Comparison of ENCODE assay signal across 19 mouse cellular contexts in the genomic region with DNA sequence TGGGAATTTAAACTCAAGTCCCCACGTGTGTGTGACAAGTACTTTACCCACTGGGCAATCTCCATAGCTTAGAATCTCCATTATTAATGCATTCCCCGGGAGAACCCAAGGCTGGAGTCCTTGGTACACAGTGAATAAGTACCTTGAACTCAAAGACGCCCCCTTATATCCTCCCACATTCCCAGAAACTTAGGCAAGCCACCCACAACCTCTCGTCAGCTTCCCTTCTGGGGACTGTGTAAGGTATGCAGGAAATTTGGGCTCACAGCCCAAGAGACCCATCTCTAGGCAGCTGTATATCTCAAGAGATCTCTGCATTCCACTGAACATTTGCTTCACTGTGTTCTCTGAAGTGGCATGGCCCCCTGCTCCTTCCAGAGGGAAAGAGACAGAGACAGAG.
"Had no signal": no experiment of that assay in that cellular context is flagged by ENCODE, and none has a peak within 500 bp of the region (broad histone marks: within the 10 kb centered on the region; RNA-seq: fewer than 3 reads in every experiment).

No protein-coding gene starts in this region.

- H3K4me2 ChIP-seq: limb, embryonic 13.5 days; liver, embryonic 12.5 days; liver, embryonic 15.5 days; midbrain, embryonic 13.5 days; stomach, embryonic 15.5 days had no signal

- H3K27ac ChIP-seq: kidney, postnatal 0 days; layer of hippocampus, adult 2 months; limb, embryonic 10.5 days; limb, embryonic 13.5 days; liver, embryonic 12.5 days; liver, embryonic 15.5 days; macrophage; midbrain, embryonic 13.5 days; stomach, embryonic 15.5 days had no signal

- H3K9ac ChIP-seq: limb, embryonic 13.5 days; liver, embryonic 12.5 days; liver, embryonic 15.5 days; midbrain, embryonic 13.5 days; stomach, embryonic 15.5 days had no signal

- H3K27me3 ChIP-seq: limb, embryonic 13.5 days; liver, embryonic 12.5 days; liver, embryonic 15.5 days; stomach, embryonic 15.5 days had no signal

- ATAC-seq: intestine, postnatal 0 days; liver, embryonic 12.5 days; midbrain, embryonic 13.5 days had no signal

- DNase-seq: kidney, adult 2 months; kidney, postnatal 25 days; layer of hippocampus, adult 9-11 months; liver; lung, adult 2 months; retina, postnatal 1 day; right cerebral cortex, postnatal 25 days; spleen, adult 18-20 months; thymus, postnatal 25 days had no signal

- H3K36me3 ChIP-seq: limb, embryonic 10.5 days; limb, embryonic 13.5 days; liver, embryonic 12.5 days; liver, embryonic 15.5 days; midbrain, embryonic 13.5 days; stomach, embryonic 15.5 days had no signal

- H3K9me3 ChIP-seq: limb, embryonic 10.5 days; limb, embryonic 13.5 days; liver, embryonic 12.5 days; liver, embryonic 15.5 days; midbrain, embryonic 13.5 days; stomach, embryonic 15.5 days had no signal

- H3K4me1 ChIP-seq: liver, embryonic 15.5 days had no signal

- H3K4me3 ChIP-seq: layer of hippocampus, adult 2 months; limb, embryonic 10.5 days; limb, embryonic 13.5 days; liver, embryonic 12.5 days; liver, embryonic 15.5 days; midbrain, embryonic 13.5 days; stomach, embryonic 15.5 days had no signal
